Mouse (Mus musculus) c-Kit-positive CD71-negative TER-119-negative erythroid progenitor cells, embryonic 14.5 days (primary cell): ENCODE measurements around the gene Kif26b.
A peak's percentile ranks its signal among the peaks of the same experiment; 100 is the strongest.

Experiments used
- DNase-seq: peaks from one replicate; pipeline ENCODE4 v3.0.0-alpha.2; 2013; ENCODE audit warnings: low read depth

Kif26b gene

DNA sequence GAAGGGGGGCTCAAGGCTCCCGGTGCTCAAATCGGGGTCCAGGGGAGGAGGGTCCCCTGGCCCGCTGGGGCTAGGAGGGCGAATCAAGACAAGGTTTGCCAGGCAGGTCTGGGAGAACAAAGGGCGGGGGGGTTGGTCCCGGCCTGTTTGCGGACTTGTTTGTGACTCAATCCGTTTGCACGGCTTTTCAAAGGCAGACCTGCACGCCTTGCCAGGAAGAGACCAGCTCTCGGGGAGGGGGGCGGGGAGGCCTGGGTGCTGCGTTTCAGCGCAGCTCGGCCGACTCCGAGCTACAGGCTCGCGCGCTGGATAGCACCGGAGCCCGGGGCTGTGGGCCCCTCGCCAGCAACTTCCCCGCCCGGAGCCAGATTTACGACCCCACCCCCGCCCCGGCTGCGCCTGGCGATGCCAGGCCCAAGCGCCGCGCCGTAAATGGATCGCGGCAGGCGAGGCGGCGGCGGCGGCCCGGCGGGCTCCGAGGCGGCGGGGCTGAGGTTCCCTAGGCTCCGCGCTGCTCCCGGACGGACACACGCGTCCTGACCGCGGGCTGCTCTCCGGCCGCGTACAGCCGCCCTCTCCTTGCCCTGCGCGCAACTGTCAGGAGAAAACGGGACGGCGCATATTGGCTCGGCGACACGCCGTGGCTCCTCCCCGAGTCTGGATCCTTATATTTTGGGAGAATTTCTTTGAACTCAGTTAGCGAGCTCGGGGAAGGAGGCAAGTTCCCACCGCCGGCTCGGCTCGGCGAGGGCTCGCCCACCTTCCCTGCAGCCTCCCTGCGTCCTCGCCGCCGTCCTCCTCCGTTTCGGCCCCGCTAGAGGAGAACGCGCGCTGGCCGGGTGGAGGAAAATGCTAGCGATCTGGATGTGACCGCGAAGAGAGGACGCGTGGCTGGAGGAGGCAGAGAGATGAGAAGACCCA, at the start of gene Kif26b:
Gene Kif26b (plus strand): TSS at position 695 of the 921 bp plus-strand sequence.
- DNase-seq, result no peak

DNA sequence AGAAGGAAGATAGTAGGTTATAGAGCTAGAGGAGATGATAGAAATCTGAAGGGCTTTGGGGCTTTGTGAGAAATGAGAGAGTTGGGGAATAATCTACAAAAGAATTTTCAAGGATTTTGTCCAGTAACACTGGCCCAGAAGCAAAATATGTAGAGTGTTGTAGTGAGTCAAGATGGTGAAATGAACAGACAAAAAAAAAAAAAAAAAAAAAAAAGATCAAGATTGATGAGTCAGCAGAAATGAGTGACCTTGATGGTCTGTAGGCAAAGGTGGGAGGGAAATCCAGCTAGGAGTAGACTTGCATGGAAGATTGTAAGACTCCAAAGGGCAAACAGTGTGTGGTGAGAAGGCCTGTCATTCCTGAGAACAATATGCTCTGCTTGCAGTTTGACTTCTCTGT, 45.1 kb upstream of the Kif26b start:
- DNase-seq, result no peak

DNA sequence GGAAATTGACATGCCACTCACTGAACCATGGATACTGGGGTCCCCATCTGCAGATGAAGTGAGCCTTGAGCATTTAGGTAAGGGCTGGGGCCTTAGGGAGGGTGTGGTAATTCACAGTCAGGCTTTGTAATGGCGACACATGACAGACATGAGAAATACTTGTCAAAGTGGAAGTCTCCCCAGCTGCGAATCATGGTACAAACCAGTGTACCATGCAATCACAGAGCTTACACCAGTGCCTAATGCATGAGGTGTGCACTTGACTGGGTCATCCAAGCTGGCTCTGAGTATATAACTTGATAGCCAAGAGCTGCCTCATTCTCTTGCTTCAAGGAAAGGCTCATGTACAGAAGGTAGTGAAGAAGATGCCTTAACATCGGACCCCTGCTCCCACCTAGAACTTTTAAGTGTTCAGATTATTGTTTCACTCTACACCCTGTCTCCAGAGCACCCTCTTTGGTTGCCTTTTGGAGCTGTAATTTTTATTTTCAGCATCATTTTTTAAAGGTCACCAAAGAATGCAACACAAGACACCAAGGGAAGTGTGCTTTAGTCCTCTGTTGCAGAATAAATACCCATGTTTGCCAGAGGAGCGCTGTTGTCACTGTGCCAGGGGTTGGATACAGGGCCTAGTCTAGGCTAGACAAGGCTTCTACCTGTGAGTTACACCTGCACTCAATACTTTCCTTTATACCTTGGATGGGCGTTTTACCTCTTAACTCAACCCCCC, 43.6 kb upstream of the Kif26b start:
- no peak for DNase-seq

DNA sequence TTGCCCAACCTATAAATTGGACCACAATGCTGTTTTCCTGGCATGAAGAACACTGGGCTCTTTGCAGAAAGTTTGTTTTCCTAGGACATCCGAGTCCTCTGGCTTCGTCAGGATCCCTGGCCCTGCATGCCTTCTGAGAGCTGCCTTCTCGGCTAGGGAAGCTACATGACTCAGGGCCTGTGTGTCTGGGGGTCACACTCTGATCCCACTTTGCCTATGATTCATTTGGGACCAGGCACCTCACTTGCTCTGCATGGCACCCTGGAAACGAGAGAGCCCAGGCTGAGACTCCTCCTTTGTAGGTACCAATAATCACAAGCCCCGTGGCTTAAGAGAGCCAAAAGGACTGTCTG, 43.1 kb upstream of the Kif26b start:
- DNase-seq, result no peak

DNA sequence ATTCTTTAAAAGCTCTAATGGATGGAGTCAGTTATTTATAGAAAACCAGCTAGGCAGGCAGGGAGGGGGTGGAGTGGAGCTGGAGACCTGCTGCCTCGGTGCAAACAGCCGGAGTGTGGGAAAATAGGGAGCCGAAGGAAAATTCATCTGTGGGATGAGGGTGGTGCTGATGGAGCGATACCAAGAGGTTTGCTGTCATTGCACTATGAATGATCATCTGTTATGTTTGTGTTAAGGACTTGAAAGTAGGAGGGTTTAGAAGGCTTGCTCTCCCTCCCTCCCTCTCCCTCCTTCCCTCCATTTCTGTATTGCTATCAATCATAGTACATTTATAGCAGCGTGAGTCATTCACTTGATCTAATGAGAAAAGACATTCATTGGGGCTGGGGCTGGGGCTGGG, 42.1 kb upstream of the Kif26b start:
- no peak for DNase-seq

DNA sequence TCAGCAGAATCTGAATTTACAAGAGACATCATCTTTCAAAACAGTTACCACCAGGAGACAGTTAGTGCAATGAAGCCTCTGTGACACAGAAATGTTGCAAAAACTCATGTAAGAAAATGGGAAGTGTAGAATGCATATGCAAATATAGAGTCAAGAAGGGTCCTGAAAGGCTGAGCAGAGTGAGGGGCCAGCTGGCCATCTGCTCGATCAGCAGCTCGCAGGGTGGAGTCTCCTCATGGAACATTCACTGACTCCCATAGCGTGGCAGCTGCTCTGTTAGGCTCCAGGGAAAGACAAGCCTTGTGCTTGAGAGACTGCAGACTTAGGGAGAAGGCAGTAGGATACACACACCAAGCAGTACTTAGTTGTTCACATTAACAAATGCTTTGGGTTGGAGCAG, 39.8 kb upstream of the Kif26b start:
- peak; percentile 13 for DNase-seq

DNA sequence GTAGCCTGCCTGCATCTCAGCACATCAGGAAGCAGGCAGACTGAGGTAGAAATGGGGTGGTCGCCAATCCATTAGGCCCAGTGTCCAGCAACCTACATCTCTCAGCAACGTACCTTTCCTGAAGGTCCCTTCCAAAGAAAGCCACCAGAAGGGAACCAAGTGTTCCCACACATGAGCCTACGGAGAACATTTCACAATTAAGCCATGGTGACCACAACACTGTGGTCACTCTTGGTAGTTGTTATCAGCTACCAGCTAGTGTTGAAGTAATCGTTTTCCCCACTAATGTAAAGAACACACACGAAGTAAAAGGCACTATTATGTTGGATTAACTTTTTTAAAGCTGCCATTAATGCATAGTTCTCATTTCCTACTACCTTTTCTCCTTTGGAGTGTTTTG, 37.2 kb upstream of the Kif26b start:
- DNase-seq, result peak; percentile 8

DNA sequence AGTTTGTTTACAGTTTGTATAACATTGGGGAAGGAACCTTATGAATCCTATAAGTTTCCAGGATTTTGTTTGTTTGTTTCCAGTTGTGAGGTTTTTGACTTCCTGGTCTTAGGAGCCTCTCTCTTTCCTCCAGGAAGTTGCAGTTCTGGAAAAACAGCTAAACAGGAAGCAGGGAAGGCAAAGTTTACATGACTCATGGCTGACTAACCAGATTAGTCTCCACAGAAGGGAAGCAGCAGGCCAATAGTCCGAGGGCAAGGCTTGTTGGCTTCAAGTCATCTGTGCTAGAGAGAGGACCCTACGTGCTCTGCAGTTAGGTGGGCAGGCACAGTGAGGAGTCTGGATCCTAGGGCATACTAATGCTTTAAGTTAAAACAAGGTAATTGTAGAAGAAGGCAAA, 36.4 kb upstream of the Kif26b start:
- peak; percentile 8 for DNase-seq

DNA sequence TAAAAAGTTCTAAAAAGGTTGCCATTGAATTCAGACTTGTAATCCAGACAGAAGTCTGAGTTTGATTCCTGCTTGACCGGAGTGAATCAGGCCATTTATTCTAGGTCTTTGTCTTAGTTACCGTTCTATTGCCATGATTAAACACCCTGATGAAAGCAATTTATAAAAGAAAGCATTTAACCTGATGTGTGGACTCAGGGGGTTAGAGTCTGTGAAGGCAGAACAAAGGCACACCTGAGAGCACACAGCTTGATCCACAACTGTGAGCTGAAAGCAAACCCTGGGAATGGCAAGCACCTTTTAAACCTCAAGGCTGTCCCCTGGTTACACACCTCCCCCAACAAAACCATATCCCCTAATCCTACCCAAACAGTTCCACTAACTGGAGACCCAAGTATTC, 32.7 kb upstream of the Kif26b start:
- DNase-seq, result no peak

DNA sequence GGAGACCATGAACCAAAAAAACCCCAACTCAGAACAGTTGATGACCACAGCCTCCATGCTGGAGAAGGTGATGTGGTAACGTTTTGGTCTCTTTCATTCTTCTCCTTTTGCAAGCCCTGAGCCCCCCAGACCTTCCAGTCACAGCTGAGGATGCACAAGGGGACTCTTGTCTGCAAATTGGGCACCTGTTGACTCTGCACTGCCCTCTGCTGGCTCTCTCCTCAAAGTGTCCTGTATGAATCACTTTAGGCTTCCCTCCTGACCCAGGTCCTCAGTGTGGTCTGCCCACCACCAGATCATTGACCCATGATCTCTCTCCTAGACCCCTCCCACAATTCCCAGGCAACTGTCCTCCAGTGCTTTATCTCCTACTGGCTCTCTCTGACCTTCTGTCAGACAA, 32.1 kb upstream of the Kif26b start:
- DNase-seq, result peak; percentile 37

DNA sequence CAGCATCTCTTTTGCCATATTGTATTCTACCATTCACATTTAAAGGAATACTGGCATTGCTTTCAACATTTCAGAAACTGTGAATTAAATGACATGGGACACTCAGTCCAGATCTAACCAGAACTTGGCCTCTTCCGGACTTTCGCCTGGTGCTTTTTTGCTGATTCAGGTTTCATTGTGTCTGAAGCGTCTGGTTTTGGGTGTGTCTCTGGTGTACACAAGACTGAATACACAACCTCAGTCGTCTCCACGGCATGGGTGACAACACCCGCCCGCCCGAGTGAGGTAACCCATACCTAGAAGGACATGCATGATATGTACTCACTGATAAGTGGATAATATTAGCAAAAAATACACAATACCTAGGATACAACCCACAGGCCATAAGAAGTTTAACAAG, 22.0 kb upstream of the Kif26b start:
- no peak for DNase-seq

DNA sequence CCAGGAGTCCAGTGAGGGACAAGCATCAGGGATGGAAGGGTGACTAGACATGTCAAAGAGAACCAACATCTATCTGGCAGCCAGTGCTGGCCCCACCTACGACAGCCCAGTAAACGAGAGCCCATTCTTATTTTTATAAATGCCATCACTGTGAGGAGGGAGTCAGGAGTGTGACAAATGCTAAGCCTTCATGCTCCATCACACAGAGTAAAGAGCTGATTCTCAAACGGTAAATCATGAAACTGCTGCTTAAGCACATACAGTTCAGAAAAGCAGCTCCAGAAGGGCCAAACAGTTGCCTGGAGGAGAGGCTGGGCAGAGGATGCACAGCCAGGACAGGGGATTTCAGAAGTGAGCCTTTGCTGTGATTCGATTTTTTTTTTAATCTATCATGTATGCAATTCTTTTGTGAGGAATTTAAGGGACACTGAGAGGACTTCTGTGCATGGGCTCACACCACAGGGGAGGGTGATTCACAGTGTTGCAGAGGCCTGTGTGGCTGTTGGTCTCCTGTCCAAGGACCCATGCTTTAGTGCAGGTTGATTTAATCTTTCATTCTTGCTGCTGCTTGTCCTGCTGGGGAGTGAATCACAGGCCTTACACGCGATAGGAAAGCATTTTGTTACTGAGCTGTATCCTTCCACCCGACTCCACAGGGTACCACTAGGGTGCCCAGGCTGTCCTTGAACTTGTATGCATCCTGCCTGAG, 16.4 kb upstream of the Kif26b start:
- no peak for DNase-seq

DNA sequence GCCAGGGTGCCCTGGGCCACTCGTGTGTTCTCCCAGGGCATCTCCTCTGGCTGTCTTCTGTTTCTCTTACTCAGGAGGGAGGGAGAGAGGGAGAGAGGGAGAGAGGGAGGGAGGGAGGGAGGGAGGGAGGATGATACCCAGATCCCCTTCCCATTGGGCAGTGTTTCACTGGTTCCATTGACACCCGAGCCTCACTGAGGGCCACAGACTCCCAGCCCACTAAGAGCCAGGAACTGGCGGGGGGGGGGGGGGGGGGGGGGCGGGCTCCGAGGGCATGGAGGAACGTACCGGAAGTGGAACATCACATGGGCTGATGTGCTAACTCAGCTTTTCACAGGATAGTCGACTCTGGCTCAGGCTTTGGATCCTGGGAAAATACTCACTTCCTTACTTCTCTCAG, 15.0 kb upstream of the Kif26b start:
- no peak for DNase-seq

DNA sequence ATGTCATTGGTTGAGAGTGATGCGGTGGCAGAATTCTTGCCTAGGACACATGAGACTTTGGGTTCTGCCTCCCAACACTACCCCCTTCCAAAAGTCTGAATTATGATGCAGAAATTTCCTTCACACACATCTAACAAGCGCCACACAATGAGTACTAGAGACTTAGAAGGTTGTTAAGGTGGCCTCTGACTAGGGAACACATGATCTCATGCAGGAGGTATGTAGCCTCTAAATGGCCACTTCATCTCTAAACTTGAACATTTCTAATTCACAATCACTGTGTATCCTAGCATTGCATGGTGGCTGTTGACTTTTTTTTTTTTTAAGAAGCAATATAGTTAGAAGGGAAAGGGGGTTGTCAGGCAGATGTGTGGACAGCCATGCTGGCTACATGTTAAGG, 13.1 kb upstream of the Kif26b start:
- no peak for DNase-seq

DNA sequence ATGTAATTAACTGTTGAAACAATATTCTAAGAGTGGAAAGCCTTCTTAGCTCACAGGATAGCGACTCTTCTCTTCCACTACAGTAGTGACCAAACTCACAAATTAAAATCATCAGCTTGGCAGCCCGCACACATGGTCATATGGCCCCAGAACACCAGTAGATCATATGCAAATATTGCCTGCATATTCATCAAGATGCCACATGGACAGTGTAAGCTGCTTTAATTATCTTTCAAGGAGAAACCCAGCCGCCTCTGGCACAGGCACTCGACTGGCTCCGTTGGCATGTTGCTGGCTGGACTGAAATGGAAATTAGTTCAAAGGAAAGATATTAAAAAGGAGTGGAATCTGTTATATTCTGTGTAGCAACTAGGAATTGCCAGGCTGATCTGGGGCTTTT, 6.5 kb upstream of the Kif26b start:
- DNase-seq, result no peak

DNA sequence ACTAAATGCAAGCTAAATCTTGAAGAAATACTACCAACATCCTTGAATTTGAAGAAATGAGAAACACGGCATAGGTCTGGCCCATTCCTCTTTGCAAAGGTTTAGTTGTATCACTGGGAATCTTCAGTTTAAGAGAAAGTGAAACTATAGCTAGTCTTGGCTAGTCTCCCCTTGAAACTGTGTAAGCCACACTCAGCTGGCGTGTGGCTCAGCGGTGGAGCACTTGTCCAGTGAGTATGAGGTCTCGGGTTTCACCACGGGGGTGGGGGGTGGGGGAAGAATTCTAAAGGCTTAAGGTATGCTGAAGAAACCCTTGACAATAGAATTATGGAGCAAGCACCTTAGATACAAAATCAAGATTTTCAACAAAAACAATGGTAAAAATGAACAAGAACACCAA, 5.8 kb upstream of the Kif26b start:
- DNase-seq, result no peak

DNA sequence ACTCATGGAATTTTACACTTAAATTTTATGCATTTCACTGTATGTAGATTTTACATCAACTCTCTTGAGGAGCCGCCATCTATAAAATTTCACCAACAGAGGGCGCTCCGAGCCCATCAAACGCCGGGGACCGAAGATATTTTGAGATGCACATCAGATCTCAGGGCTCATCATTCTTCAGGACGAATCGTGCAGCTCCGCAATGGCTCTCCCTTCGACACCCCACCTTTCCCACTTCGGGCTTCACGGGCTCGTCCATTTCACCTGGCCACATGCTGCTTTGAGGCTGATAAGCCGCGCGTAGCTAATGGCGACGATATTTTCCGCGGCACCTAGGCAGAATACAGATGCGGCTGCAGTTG, 1.8 kb upstream of the Kif26b start:
- DNase-seq, result peak; percentile 79

DNA sequence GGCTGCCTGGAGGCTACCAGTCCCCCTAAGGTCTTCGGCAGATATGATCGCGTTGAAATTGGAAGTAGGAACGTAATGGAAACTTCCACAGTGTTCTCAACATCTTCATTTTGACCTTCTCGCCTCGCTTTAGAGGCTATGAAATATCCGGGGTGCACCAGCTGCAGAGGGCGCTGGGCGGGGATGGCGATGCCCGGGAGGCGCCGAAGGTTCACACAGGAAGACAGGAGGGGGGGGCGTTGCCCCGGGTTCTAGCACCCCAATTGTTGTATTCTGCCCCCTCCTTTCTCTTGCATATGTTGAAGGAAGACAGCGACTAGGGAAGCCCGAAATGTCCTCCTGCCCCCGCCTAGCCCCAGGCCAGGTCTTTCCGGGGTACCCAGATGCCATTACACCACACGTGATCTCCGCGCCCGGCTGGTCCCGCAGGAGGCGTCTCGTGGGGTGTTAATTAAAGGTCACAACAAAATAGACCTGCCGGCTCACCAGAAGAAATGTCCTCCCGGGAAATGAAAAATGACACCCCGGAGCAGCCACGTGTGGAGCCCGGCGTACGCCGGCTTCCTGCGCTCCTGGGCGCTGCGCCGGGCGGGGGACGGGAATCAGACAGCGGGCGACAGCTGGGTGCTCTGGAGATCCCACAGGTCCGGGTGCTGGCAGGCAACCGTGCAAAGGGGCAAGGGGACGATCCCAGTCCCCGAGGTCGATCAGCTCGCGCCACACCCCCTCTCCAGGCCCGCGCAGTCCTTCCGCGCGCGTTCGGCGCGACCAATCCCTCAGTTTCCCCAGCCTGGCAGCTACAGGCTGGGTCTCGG, 1.2 kb upstream of the Kif26b start:
- DNase-seq, result no peak

DNA sequence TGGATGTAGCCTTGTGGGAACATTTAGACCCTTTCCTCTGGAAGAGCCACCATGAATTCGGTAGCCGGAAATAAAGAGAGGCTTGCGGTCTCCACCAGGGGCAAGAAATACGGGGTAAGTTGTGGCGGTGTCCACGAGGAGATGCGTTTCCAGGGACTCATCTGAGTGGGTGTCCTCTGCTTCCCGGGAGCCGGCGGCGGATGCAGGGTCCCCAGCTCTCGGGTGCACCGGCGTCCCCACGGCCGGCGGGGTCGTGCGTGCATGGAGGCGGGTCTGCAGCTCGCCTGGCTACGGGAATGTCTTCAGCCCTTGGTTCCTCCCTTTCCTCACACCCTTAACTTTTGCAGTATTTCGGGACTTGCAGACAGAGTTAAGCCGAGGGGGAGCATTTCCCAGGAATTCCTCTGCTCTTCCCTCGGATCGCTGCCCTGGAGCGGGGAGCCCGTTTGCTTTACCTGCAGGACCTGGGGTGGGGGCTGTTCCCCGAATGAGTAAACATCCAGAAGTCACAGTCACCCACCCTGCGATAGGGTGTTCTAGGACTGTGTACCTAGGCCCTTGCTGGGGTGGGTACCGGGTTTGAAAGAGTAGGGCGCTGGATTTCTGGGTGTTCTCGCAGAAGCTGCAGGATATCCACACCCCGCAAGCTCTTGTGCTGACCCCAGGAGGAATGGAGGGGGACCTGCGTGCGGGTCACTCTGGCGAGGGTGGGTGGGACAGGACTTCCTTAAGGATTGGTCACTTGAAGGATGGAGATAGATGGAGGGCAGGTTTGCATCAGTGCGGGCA, 781 bp downstream of the Kif26b start:
- DNase-seq, result no peak

DNA sequence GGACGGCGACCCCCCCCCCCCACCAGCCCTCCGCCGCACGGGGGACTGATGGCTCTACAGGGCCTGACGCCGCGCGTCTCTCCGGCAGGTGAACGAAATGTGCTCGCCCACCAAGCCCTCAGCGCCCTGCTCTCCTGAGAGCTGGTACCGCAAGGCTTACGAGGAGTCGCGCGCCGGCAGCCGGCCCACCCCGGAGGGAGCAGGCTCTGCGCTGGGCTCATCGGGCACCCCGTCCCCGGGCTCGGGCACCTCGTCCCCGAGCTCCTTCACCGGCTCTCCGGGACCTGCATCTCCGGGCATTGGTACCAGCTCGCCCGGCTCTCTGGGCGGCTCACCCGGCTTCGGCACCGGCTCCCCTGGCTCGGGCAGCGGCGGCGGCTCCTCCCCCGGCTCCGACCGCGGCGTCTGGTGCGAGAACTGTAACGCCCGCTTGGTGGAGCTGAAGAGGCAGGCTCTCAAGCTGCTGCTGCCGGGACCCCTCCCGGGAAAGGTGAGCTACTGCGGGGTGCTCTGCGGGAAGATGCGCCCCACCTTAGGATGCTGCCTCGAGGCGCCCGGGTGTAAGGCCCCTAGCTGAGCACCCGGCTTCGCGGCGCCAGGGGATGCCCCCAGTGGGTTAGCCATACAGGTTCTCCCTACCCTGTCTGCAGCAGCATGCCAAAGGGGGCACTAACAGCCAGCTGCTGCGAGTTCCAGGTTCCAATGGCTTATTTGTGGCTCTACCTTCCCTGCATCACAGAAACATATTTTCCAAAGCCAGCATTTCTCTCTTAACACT, 1.6 kb downstream of the Kif26b start:
- no peak for DNase-seq

DNA sequence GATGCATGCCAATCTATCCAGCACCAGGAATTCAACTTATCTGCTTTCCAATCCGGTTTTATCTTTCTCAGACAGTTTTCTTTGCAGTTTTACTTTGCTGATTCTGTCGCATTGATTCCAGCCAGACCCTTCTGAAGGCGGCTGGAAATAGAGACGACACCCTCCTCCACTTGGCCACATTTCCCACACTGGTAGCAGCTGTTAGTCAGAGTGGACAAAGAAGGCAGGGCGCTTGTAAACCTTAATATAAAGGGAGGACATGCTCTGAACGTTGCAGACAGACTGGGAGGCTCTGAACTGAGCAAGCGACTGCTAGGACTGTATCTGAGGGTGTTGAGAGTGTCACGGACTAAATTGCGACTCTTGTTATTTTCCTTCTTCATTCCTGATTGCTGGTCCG, 11.3 kb downstream of the Kif26b start:
- no peak for DNase-seq
